Mouse (Mus musculus): ENCODE data around the gene Slc25a26. TPM values are rescaled to one million over a fixed set of nuclear protein-coding genes. Genes with fewer than 3 reads are reported as not detected.

The Slc25a26 gene
- polyA plus RNA-seq, 1 experiment: 26.7 TPM

- Histone ChIP-seq H3K4me3 (ENCODE audit: control insufficient read depth, low read depth, low read length) (no peak overlapping the region), H3K4me1 (ENCODE audit: control insufficient read depth, insufficient read depth, low read length) (no peaks in the 10 kb centered on the region), H3K27me3 (ENCODE audit: control insufficient read depth, insufficient read depth, low read length) (no peaks in the 10 kb centered on the region), H3K36me3 (ENCODE audit: control insufficient read depth, insufficient read depth, low read length) (no peaks in the 10 kb centered on the region), H3K27ac (ENCODE audit: control insufficient read depth, insufficient read depth, low read depth, low read length) (no peak overlapping the region)
- TF ChIP-seq CTCF (IDR thresholded peaks at IDR 0.05; ENCODE audit: control insufficient read depth, insufficient read depth, insufficient replicate concordance, low read depth, low read length): no peak
- no peak for TF ChIP-seq POLR2A (IDR thresholded peaks at IDR 0.05; ENCODE audit: control insufficient read depth, low read depth, low read length)
These were observed 75.5 kb downstream of the Slc25a26 start for GRCm38 (mm10) chr6:94575526-94576166.

GRCm38 (mm10) chr6:94577991-94578390, 77.9 kb downstream of the Slc25a26 start:
- Histone ChIP-seq H3K27ac (ENCODE audit: control insufficient read depth, insufficient read depth, low read depth, low read length) (no peak overlapping the region), H3K27me3 (ENCODE audit: control insufficient read depth, insufficient read depth, low read length) (no peaks in the 10 kb centered on the region), H3K4me1 (ENCODE audit: control insufficient read depth, insufficient read depth, low read length) (no peaks in the 10 kb centered on the region), H3K4me3 (ENCODE audit: control insufficient read depth, low read depth, low read length) (no peak overlapping the region), H3K36me3 (ENCODE audit: control insufficient read depth, insufficient read depth, low read length) (no peaks in the 10 kb centered on the region)
- TF ChIP-seq POLR2A (IDR thresholded peaks at IDR 0.05; ENCODE audit: control insufficient read depth, low read depth, low read length) (no peak), CTCF (IDR thresholded peaks at IDR 0.05; ENCODE audit: control insufficient read depth, insufficient read depth, insufficient replicate concordance, low read depth, low read length) (no peak)

GRCm38 (mm10) chr6:94582055-94582454, 81.9 kb downstream of the Slc25a26 start:
- TF ChIP-seq CTCF (IDR thresholded peaks at IDR 0.05; ENCODE audit: control insufficient read depth, insufficient read depth, insufficient replicate concordance, low read depth, low read length): no peak
- no peak for TF ChIP-seq POLR2A (IDR thresholded peaks at IDR 0.05; ENCODE audit: control insufficient read depth, low read depth, low read length)
- H3K4me3 ChIP-seq (ENCODE audit: control insufficient read depth, low read depth, low read length): no peak overlapping the region
- H3K36me3 ChIP-seq (ENCODE audit: control insufficient read depth, insufficient read depth, low read length): no peaks in the 10 kb centered on the region
- no peak overlapping the region for H3K27ac ChIP-seq (ENCODE audit: control insufficient read depth, insufficient read depth, low read depth, low read length)
- H3K27me3 ChIP-seq (ENCODE audit: control insufficient read depth, insufficient read depth, low read length): no peaks in the 10 kb centered on the region
- no peaks in the 10 kb centered on the region for H3K4me1 ChIP-seq (ENCODE audit: control insufficient read depth, insufficient read depth, low read length)

GRCm38 (mm10) chr6:94584147-94584695, 84.1 kb downstream of the Slc25a26 start:
- no peak overlapping the region for H3K27ac ChIP-seq (ENCODE audit: control insufficient read depth, insufficient read depth, low read depth, low read length)
- H3K36me3 ChIP-seq (ENCODE audit: control insufficient read depth, insufficient read depth, low read length): no peaks in the 10 kb centered on the region
- TF ChIP-seq POLR2A (IDR thresholded peaks at IDR 0.05; ENCODE audit: control insufficient read depth, low read depth, low read length) (no peak), CTCF (IDR thresholded peaks at IDR 0.05; ENCODE audit: control insufficient read depth, insufficient read depth, insufficient replicate concordance, low read depth, low read length) (no peak)
- H3K4me1 ChIP-seq (ENCODE audit: control insufficient read depth, insufficient read depth, low read length): no peaks in the 10 kb centered on the region
- no peaks in the 10 kb centered on the region for H3K27me3 ChIP-seq (ENCODE audit: control insufficient read depth, insufficient read depth, low read length)
- no peak overlapping the region for H3K4me3 ChIP-seq (ENCODE audit: control insufficient read depth, low read depth, low read length)

GRCm38 (mm10) chr6:94584976-94585375, 84.8 kb downstream of the Slc25a26 start:
- Histone ChIP-seq H3K27me3 (ENCODE audit: control insufficient read depth, insufficient read depth, low read length) (no peaks in the 10 kb centered on the region), H3K36me3 (ENCODE audit: control insufficient read depth, insufficient read depth, low read length) (no peaks in the 10 kb centered on the region), H3K27ac (ENCODE audit: control insufficient read depth, insufficient read depth, low read depth, low read length) (no peak overlapping the region), H3K4me3 (ENCODE audit: control insufficient read depth, low read depth, low read length) (no peak overlapping the region), H3K4me1 (ENCODE audit: control insufficient read depth, insufficient read depth, low read length) (no peaks in the 10 kb centered on the region)
- TF ChIP-seq CTCF (IDR thresholded peaks at IDR 0.05; ENCODE audit: control insufficient read depth, insufficient read depth, insufficient replicate concordance, low read depth, low read length) (no peak), POLR2A (IDR thresholded peaks at IDR 0.05; ENCODE audit: control insufficient read depth, low read depth, low read length) (no peak)

GRCm38 (mm10) chr6:94588365-94588764, 88.2 kb downstream of the Slc25a26 start:
- Histone ChIP-seq H3K36me3 (ENCODE audit: control insufficient read depth, insufficient read depth, low read length) (no peaks in the 10 kb centered on the region), H3K27me3 (ENCODE audit: control insufficient read depth, insufficient read depth, low read length) (no peaks in the 10 kb centered on the region), H3K27ac (ENCODE audit: control insufficient read depth, insufficient read depth, low read depth, low read length) (no peak overlapping the region), H3K4me1 (ENCODE audit: control insufficient read depth, insufficient read depth, low read length) (no peaks in the 10 kb centered on the region), H3K4me3 (ENCODE audit: control insufficient read depth, low read depth, low read length) (no peak overlapping the region)
- TF ChIP-seq POLR2A (IDR thresholded peaks at IDR 0.05; ENCODE audit: control insufficient read depth, low read depth, low read length) (no peak), CTCF (IDR thresholded peaks at IDR 0.05; ENCODE audit: control insufficient read depth, insufficient read depth, insufficient replicate concordance, low read depth, low read length) (no peak)

- H3K36me3 ChIP-seq (ENCODE audit: control insufficient read depth, insufficient read depth, low read length): no peaks in the 10 kb centered on the region
- H3K27me3 ChIP-seq (ENCODE audit: control insufficient read depth, insufficient read depth, low read length): no peaks in the 10 kb centered on the region
- no peaks in the 10 kb centered on the region for H3K4me1 ChIP-seq (ENCODE audit: control insufficient read depth, insufficient read depth, low read length)
- no peak overlapping the region for H3K27ac ChIP-seq (ENCODE audit: control insufficient read depth, insufficient read depth, low read depth, low read length)
- H3K4me3 ChIP-seq (ENCODE audit: control insufficient read depth, low read depth, low read length): no peak overlapping the region
- TF ChIP-seq POLR2A (IDR thresholded peaks at IDR 0.05; ENCODE audit: control insufficient read depth, low read depth, low read length): no peak
- no peak for TF ChIP-seq CTCF (IDR thresholded peaks at IDR 0.05; ENCODE audit: control insufficient read depth, insufficient read depth, insufficient replicate concordance, low read depth, low read length)
These were observed 92.1 kb downstream of the Slc25a26 start for GRCm38 (mm10) chr6:94592243-94592642.

All from testis, adult 2 months (tissue).